Mouse (Mus musculus) small intestine, adult 2 months (tissue): Measurements from ENCODE around the gene Mboat2. TPM values are rescaled to one million over a fixed set of nuclear protein-coding genes. Genes with fewer than 3 reads are reported as not detected.

Experiments used
- H3K27ac ChIP-seq: fragments of 200-500 bp; 2 replicates; pipeline ENCODE4 v1.5.1; 2012; ENCODE audit warnings: low read depth, low read length, control low read depth, inconsistent platforms; ENCODE audit not compliant: insufficient read depth
- H3K27me3 ChIP-seq: fragments of 200-500 bp; 2 replicates; pipeline ENCODE4 v1.6.1; 2012; ENCODE audit warnings: mild to moderate bottlenecking, moderate library complexity, low read length, inconsistent platforms; ENCODE audit not compliant: control insufficient read depth, insufficient read depth
- H3K36me3 ChIP-seq: fragments of 200-500 bp; 2 replicates; pipeline ENCODE4 v1.6.1; 2012; ENCODE audit warnings: mild to moderate bottlenecking, low read length, control low read depth, inconsistent platforms; ENCODE audit not compliant: control insufficient read depth, insufficient read depth
- H3K4me1 ChIP-seq: fragments of 200-500 bp; 2 replicates; pipeline ENCODE4 v1.6.1; 2012; ENCODE audit warnings: low read length, inconsistent platforms, mixed read lengths; ENCODE audit not compliant: control insufficient read depth, insufficient read depth, insufficient read length
- H3K4me3 ChIP-seq: fragments of 200-500 bp; 2 replicates; pipeline ENCODE4 v1.5.1; 2012; ENCODE audit warnings: low read depth, mild to moderate bottlenecking, control low read depth, inconsistent platforms, low read length, moderate library complexity
- CTCF ChIP-seq: fragments of 200-500 bp; IDR thresholded peaks from 2 replicates; pipeline ENCODE4 v1.5.1; 2012; ENCODE audit warnings: low read depth, mild to moderate bottlenecking, control low read depth, inconsistent platforms, low read length, moderate library complexity, mixed read lengths; ENCODE audit not compliant: insufficient replicate concordance, insufficient read length; ENCODE audit errors: extremely low read depth
- POLR2A ChIP-seq: fragments of 200-500 bp; IDR thresholded peaks from 2 replicates; pipeline ENCODE4 v1.6.1; 2012; ENCODE audit warnings: low read depth, mild to moderate bottlenecking, control low read depth, inconsistent platforms, low read length, moderate library complexity
- WGBS: fragments of 180-500 bp; shearing (Covaris S2); methylation state at CpG from one replicate; pipeline ENCODE4 v1.1.7; 2018; 5-methylcytosine and 5-hydroxymethylcytosine counted together
- polyA plus RNA-seq: library from polyadenylated mRNA; depleted of rRNA; stranded (reverse); fragments of >200 nt; gene quantifications from 2 replicates; pipeline ENCODE4 v1.2.3, GENCODE M21; 2012

Mboat2 gene
- polyA plus RNA-seq, 1 experiment, result 0.55 TPM

GRCm38 (mm10) chr12:24930760-24931159, 100.1 kb downstream of the Mboat2 start:
- H3K36me3 ChIP-seq, result no peaks in the 10 kb centered on the region
- no peak overlapping the region for H3K4me3 ChIP-seq
- WGBS, result 53% methylated on average over 3 of the region's 3 CpGs
- no peak for TF ChIP-seq CTCF
- TF ChIP-seq POLR2A, result no peak
- no peak overlapping the region for H3K27ac ChIP-seq
- H3K4me1 ChIP-seq, result no peaks in the 10 kb centered on the region
- no peaks in the 10 kb centered on the region for H3K27me3 ChIP-seq

GRCm38 (mm10) chr12:24932120-24932519, 101.4 kb downstream of the Mboat2 start:
- Histone ChIP-seq H3K27me3 (no peaks in the 10 kb centered on the region), H3K36me3 (no peaks in the 10 kb centered on the region), H3K4me1 (no peaks in the 10 kb centered on the region), H3K4me3 (no peak overlapping the region), H3K27ac (no peak overlapping the region)
- TF ChIP-seq POLR2A (no peak), CTCF (no peak)
- 43% methylated on average over 6 of the region's 6 CpGs for WGBS

GRCm38 (mm10) chr12:24933206-24933775, 102.6 kb downstream of the Mboat2 start:
- TF ChIP-seq POLR2A (no peak), CTCF (no peak)
- H3K27ac ChIP-seq, result no peak overlapping the region

GRCm38 (mm10) chr12:24933996-24934395, 103.3 kb downstream of the Mboat2 start:
- Histone ChIP-seq H3K36me3 (no peaks in the 10 kb centered on the region), H3K27me3 (no peaks in the 10 kb centered on the region), H3K4me3 (no peak overlapping the region), H3K4me1 (no peaks in the 10 kb centered on the region), H3K27ac (no peak overlapping the region)
- TF ChIP-seq POLR2A (no peak), CTCF (no peak)
- WGBS, result 83% methylated on average over 3 of the region's 3 CpGs

More at GRCm38 (mm10) chr12:24933206-24933775, 102.6 kb downstream of the Mboat2 start:
- Histone ChIP-seq H3K36me3 (no peaks in the 10 kb centered on the region), H3K4me3 (no peak overlapping the region), H3K4me1 (no peaks in the 10 kb centered on the region), H3K27me3 (no peaks in the 10 kb centered on the region)
- WGBS, result 97% methylated on average over 1 of the region's 1 CpGs

GRCm38 (mm10) chr12:24936281-24936680, 105.6 kb downstream of the Mboat2 start:
- WGBS, result 33% methylated on average over 1 of the region's 1 CpGs
- H3K36me3 ChIP-seq, result no peaks in the 10 kb centered on the region
- H3K4me1 ChIP-seq, result no peaks in the 10 kb centered on the region
- H3K27ac ChIP-seq, result no peak overlapping the region
- H3K4me3 ChIP-seq, result no peak overlapping the region
- no peaks in the 10 kb centered on the region for H3K27me3 ChIP-seq
- no peak for TF ChIP-seq CTCF
- TF ChIP-seq POLR2A, result no peak

- H3K4me3 ChIP-seq, result no peak overlapping the region
- TF ChIP-seq POLR2A, result no peak
- no peak for TF ChIP-seq CTCF
- no peaks in the 10 kb centered on the region for H3K27me3 ChIP-seq
- WGBS, result 91% methylated on average over 8 of the region's 8 CpGs
- H3K4me1 ChIP-seq, result no peaks in the 10 kb centered on the region
- no peak overlapping the region for H3K27ac ChIP-seq
- H3K36me3 ChIP-seq, result no peaks in the 10 kb centered on the region
These were observed 108.7 kb downstream of the Mboat2 start for GRCm38 (mm10) chr12:24939372-24939771.

GRCm38 (mm10) chr12:24942619-24943287, 112.1 kb downstream of the Mboat2 start:
- Histone ChIP-seq H3K27ac (no peak overlapping the region), H3K4me3 (no peak overlapping the region), H3K27me3 (no peaks in the 10 kb centered on the region), H3K36me3 (no peaks in the 10 kb centered on the region), H3K4me1 (no peaks in the 10 kb centered on the region)
- WGBS, result 69% methylated on average over 9 of the region's 9 CpGs
- TF ChIP-seq POLR2A, result no peak
- no peak for TF ChIP-seq CTCF
